ENCODE assay signal across 9 mouse cellular contexts in the genomic region with DNA sequence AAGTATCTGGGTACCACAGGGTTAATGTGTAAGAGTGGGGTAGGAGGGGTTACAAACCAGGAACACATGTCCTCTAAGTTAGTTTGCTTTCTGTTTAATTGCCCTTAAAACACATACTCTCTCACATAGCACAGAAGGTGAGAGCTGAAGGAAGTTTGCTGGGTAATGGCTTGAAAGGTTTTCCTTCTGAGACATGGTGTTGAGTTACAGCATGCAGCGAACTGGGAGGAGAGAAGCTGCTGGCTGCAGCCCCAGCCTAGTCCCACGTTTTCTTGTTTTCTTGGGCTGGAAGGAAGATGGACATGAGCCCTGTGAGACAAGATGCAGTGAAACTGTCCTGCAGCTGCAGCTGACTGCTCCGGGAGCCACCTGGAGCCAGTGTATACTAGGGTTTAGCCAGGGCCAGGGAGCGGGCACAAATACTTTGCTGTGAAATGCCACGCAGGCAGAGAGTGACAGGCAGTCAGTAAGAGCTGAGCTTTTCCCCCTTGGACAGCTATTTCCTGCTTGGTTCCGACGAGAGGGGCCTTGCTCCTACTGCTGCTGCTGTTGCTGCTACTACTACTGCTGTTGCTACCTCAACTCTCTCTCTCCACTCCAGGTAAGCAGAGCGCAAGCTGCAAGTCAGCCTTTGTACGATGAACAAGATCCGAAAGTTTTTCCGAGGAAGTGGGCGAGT. TPM values are rescaled to one million over a fixed set of nuclear protein-coding genes. Genes with fewer than 3 reads are reported as not detected.
DNase-seq lines count a peak whose midpoint lies in the region; ATAC-seq lines count a peak whose summit lies in the region.
"Had no signal": no experiment of that assay in that cellular context is flagged by ENCODE, and none has a peak within 500 bp of the region (broad histone marks: within the 10 kb centered on the region; RNA-seq: fewer than 3 reads in every experiment).

Gene Galnt5, plus strand, starts transcription at position 133 of the 679 bp plus-strand sequence.

- DNase-seq in heart, adult 18-20 months, result peak; percentile 2 to 3
- DNase-seq in heart, postnatal 36 days, result no peak
- peak; percentile 34 for DNase-seq in embryo, embryonic 9.5 days (ENCODE audit: extremely low spot score)
- peak; percentile 7 to 20 for DNase-seq in lung, postnatal 4 days
- DNase-seq in frontal cortex, postnatal 14 days (ENCODE audit: low spot score in 2 of 2), result no peak
- no peak for DNase-seq in left cerebral cortex, adult 18-20 months (ENCODE audit: low spot score in 2 of 2)
- no peak for DNase-seq in adrenal gland, postnatal 36 days
- DNase-seq: adrenal gland, postnatal 14 days had no signal

- ATAC-seq in hematopoietic stem cell, adult 5-6 weeks (replicated peaks in 1 of 2; ENCODE audit: insufficient read depth in 1 of 2, low FRiP score in 2 of 2, low TSS enrichment in 1 of 2, low read depth in 1 of 2, poor library complexity in 2 of 2, severe bottlenecking in 2 of 2), result peak; percentile 64 to 65

- intact Hi-C loops in heart, postnatal 36 days (cut with DNase I), result no loop called here

RNA-seq across cellular contexts. Expression of gene Galnt5, which starts in this region (rescaled TPM):
- total RNA-seq in heart, adult 18-20 months (2021), result under 1 TPM; 0.07 to 0.15 TPM
- total RNA-seq in heart, postnatal 36 days (2021), result under 1 TPM in 1 of 2 experiments, not detected in 1; 0.08 TPM
- 3.6 and 4.2 TPM in 2 replicates for total RNA-seq in hematopoietic stem cell, adult 5-6 weeks (2017)
- not detected for total RNA-seq in left cerebral cortex, adult 18-20 months (2021)
- total RNA-seq in adrenal gland, postnatal 36 days (2021), result under 1 TPM in 1 of 2 experiments, not detected in 1; 0.10 TPM

Comparison
In these comparisons a context has a peak if more than half of its experiments do, and no peak if none do; other contexts are left out.
1. Peak in DNase-seq in heart, adult 18-20 months; RNA of the gene not detected or under 1 TPM.
2. DNase-seq: peak in embryo, embryonic 9.5 days (single experiment) and lung, postnatal 4 days (2 of 2); none in heart, postnatal 36 days (0 of 2), frontal cortex, postnatal 14 days (0 of 2), left cerebral cortex, adult 18-20 months (0 of 2) and adrenal gland, postnatal 36 days (0 of 2).